Mouse (Mus musculus): ENCODE measurements around the gene Olfr462. TPM values are rescaled to one million over a fixed set of nuclear protein-coding genes. Genes with fewer than 3 reads are reported as not detected.

Gene Olfr462
- polyA plus RNA-seq, 1 experiment: not detected

GRCm38 (mm10) chr11:87853597-87853954 is 38.5 kb downstream of the Olfr462 start:
- TF ChIP-seq POLR2A (IDR thresholded peaks at IDR 0.05; ENCODE audit: extremely low read depth, insufficient read depth, low read length) (no peak), CTCF (IDR thresholded peaks at IDR 0.05; ENCODE audit: extremely low read depth, insufficient read depth, low read length) (no peak)
- H3K27ac ChIP-seq (ENCODE audit: insufficient read depth, low read length): no peak overlapping the region

GRCm38 (mm10) chr11:87852690-87853596 is 39.1 kb downstream of the Olfr462 start, which contains the start of gene Mks1:
Mks1 (plus strand) TSS chr11:87853215.
- Histone ChIP-seq H3K4me1 (ENCODE audit: control insufficient read depth, insufficient read depth, low read length) (peaks cover 1% of the 10 kb centered on the region; the same call in 1 of the 2 replicates), H3K27ac (ENCODE audit: insufficient read depth, low read length) (no peak within 1 kb of the TSS), H3K4me3 (ENCODE audit: insufficient read depth, low read length) (peak within 1 kb of the TSS; percentile 26)
- TF ChIP-seq POLR2A (IDR thresholded peaks at IDR 0.05; ENCODE audit: extremely low read depth, insufficient read depth, low read length) (peak; percentile 85), CTCF (IDR thresholded peaks at IDR 0.05; ENCODE audit: extremely low read depth, insufficient read depth, low read length) (no peak)

More at GRCm38 (mm10) chr11:87853597-87853954, 38.5 kb downstream of the Olfr462 start:
- Histone ChIP-seq H3K4me1 (ENCODE audit: control insufficient read depth, insufficient read depth, low read length) (peaks cover 1% of the 10 kb centered on the region; the same call in 1 of the 2 replicates), H3K4me3 (ENCODE audit: insufficient read depth, low read length) (peak overlapping the region; percentile 26)

- no peak for TF ChIP-seq CTCF (IDR thresholded peaks at IDR 0.05; ENCODE audit: extremely low read depth, insufficient read depth, low read length)
- TF ChIP-seq POLR2A (IDR thresholded peaks at IDR 0.05; ENCODE audit: extremely low read depth, insufficient read depth, low read length): no peak
- Histone ChIP-seq H3K27ac (ENCODE audit: insufficient read depth, low read length) (no peak overlapping the region), H3K4me3 (ENCODE audit: insufficient read depth, low read length) (no peak overlapping the region), H3K4me1 (ENCODE audit: control insufficient read depth, insufficient read depth, low read length) (no peaks in the 10 kb centered on the region)
Observed at GRCm38 (mm10) chr11:87847884-87848283, 44.2 kb downstream of the Olfr462 start.

GRCm38 (mm10) chr11:87846968-87847600 is 45.0 kb downstream of the Olfr462 start:
- Histone ChIP-seq H3K27ac (ENCODE audit: insufficient read depth, low read length) (no peak overlapping the region), H3K4me1 (ENCODE audit: control insufficient read depth, insufficient read depth, low read length) (no peaks in the 10 kb centered on the region), H3K4me3 (ENCODE audit: insufficient read depth, low read length) (no peak overlapping the region)
- no peak for TF ChIP-seq POLR2A (IDR thresholded peaks at IDR 0.05; ENCODE audit: extremely low read depth, insufficient read depth, low read length)
- no peak for TF ChIP-seq CTCF (IDR thresholded peaks at IDR 0.05; ENCODE audit: extremely low read depth, insufficient read depth, low read length)

GRCm38 (mm10) chr11:87841436-87841835 is 50.6 kb downstream of the Olfr462 start:
- no peaks in the 10 kb centered on the region for H3K4me1 ChIP-seq (ENCODE audit: control insufficient read depth, insufficient read depth, low read length)
- H3K27ac ChIP-seq (ENCODE audit: insufficient read depth, low read length): no peak overlapping the region
- TF ChIP-seq POLR2A (IDR thresholded peaks at IDR 0.05; ENCODE audit: extremely low read depth, insufficient read depth, low read length): no peak
- no peak for TF ChIP-seq CTCF (IDR thresholded peaks at IDR 0.05; ENCODE audit: extremely low read depth, insufficient read depth, low read length)
- H3K4me3 ChIP-seq (ENCODE audit: insufficient read depth, low read length): no peak overlapping the region

GRCm38 (mm10) chr11:87840676-87841075 is 51.4 kb downstream of the Olfr462 start:
- Histone ChIP-seq H3K4me3 (ENCODE audit: insufficient read depth, low read length) (no peak overlapping the region), H3K4me1 (ENCODE audit: control insufficient read depth, insufficient read depth, low read length) (no peaks in the 10 kb centered on the region), H3K27ac (ENCODE audit: insufficient read depth, low read length) (no peak overlapping the region)
- no peak for TF ChIP-seq CTCF (IDR thresholded peaks at IDR 0.05; ENCODE audit: extremely low read depth, insufficient read depth, low read length)
- TF ChIP-seq POLR2A (IDR thresholded peaks at IDR 0.05; ENCODE audit: extremely low read depth, insufficient read depth, low read length): no peak

Other genes starting within 250 kb of the Olfr462 start
- gene Rnf43, start 229.5 kb downstream of the Olfr462 start, polyA plus RNA-seq (2012; rRNA removed): 1.9 and 2.1 TPM in 2 replicates
- 153 and 154 TPM in 2 replicates for gene Supt4a, start 154.7 kb downstream of the Olfr462 start, polyA plus RNA-seq (2012; rRNA removed)
- gene Tspoap1, start 131.7 kb downstream of the Olfr462 start, polyA plus RNA-seq (2012; rRNA removed): 269 and 297 TPM in 2 replicates
- gene Mpo, start 98.7 kb downstream of the Olfr462 start, polyA plus RNA-seq (2012; rRNA removed): 0.06 TPM in 1 of 2 replicates, not detected in the other
- gene Lpo, start 64.0 kb downstream of the Olfr462 start, polyA plus RNA-seq (2012; rRNA removed): 0.72 and 2.4 TPM in 2 replicates
- 9.8 and 11.8 TPM in 2 replicates for gene Mks1, start 39.1 kb downstream of the Olfr462 start, polyA plus RNA-seq (2012; rRNA removed)
- 0.53 and 0.90 TPM in 2 replicates for gene Epx, start 16.7 kb downstream of the Olfr462 start, polyA plus RNA-seq (2012; rRNA removed)
- 0.04 TPM in 1 of 2 replicates, not detected in the other for gene Olfr463, start 5.1 kb upstream of the Olfr462 start, polyA plus RNA-seq (2012; rRNA removed)
- 2.1 and 3.1 TPM in 2 replicates for gene Olfr464, start 28.7 kb upstream of the Olfr462 start, polyA plus RNA-seq (2012; rRNA removed)
- gene Dynll2, start 95.3 kb upstream of the Olfr462 start, polyA plus RNA-seq (2012; rRNA removed): 396 and 411 TPM in 2 replicates
- 229 and 247 TPM in 2 replicates for gene Srsf1, start 155.1 kb upstream of the Olfr462 start, polyA plus RNA-seq (2012; rRNA removed)
- 16.8 and 18.5 TPM in 2 replicates for gene Vezf1, start 176.0 kb upstream of the Olfr462 start, polyA plus RNA-seq (2012; rRNA removed)
- gene Cuedc1, start 205.8 kb upstream of the Olfr462 start, polyA plus RNA-seq (2012; rRNA removed): 22.3 and 23.9 TPM in 2 replicates

All from cortical plate, adult 2 months (tissue).